ENCODE assay signal across 20 mouse cellular contexts in the genomic region with DNA sequence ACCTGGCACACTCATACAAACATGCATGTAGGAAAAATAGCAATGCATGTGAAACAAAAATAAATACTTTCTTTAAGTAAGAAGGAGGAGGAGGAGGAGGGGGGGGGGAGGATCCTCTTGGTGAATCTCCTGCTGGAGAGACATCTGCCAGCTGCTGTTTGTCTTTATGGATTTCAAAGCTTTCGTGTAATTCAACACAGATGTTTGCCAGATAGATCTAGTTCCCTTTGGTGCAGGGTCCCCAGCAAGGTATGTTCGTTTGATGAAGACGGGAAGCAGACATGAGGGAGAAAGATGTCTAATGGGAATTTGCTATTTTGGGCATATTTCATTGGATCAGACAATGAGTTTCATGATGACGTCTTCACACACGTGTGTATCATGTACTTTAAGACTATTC. TPM values are rescaled to one million over a fixed set of nuclear protein-coding genes. Genes with fewer than 3 reads are reported as not detected.
A peak's percentile ranks its signal among the peaks of the same experiment; 100 is the strongest.
DNase-seq lines count a peak whose midpoint lies in the region; ATAC-seq and TF ChIP-seq lines count a peak whose summit lies in the region.
"Had no signal": no experiment of that assay in that cellular context is flagged by ENCODE, and none has a peak within 500 bp of the region (broad histone marks: within the 10 kb centered on the region; RNA-seq: fewer than 3 reads in every experiment).

No protein-coding gene starts in this region.

- no peak for TF ChIP-seq CTCF in lung, embryonic 14.5 days (IDR thresholded peaks at IDR 0.05; ENCODE audit: low read depth)
- no peak for TF ChIP-seq CTCF in brain, embryonic 14.5 days (IDR thresholded peaks at IDR 0.05; ENCODE audit: borderline replicate concordance, extremely low read depth, insufficient read depth, insufficient read length)

- H3K36me3 ChIP-seq in embryonic facial prominence, embryonic 11.5 days (replicated peaks; ENCODE audit: control insufficient read depth, insufficient read depth, low read depth, low read length) = no peaks in the 10 kb centered on the region
- H3K36me3 ChIP-seq in embryonic facial prominence, embryonic 10.5 days (replicated peaks) = no peaks in the 10 kb centered on the region
- no peaks in the 10 kb centered on the region for H3K36me3 ChIP-seq in lung, embryonic 14.5 days (ENCODE audit: insufficient read depth)
- no peaks in the 10 kb centered on the region for H3K36me3 ChIP-seq in kidney, embryonic 15.5 days
- H3K36me3 ChIP-seq: embryonic facial prominence, embryonic 12.5 days; forebrain, embryonic 12.5 days; heart, embryonic 13.5 days; hindbrain, embryonic 13.5 days had no signal

- H3K4me1 ChIP-seq in embryonic facial prominence, embryonic 11.5 days (ENCODE audit: control insufficient read depth, insufficient read depth, low read length) = no peaks in the 10 kb centered on the region
- peaks cover 8% of the 10 kb centered on the region for H3K4me1 ChIP-seq in embryonic facial prominence, embryonic 10.5 days
- H3K4me1 ChIP-seq in lung, embryonic 14.5 days (ENCODE audit: insufficient read depth) = no peaks in the 10 kb centered on the region
- no peaks in the 10 kb centered on the region for H3K4me1 ChIP-seq in kidney, embryonic 15.5 days
- H3K4me1 ChIP-seq: forebrain, embryonic 12.5 days; heart, embryonic 13.5 days; hindbrain, embryonic 13.5 days had no signal

- no peak overlapping the region for H3K4me2 ChIP-seq in embryonic facial prominence, embryonic 11.5 days (ENCODE audit: low read depth, low read length)
- no peak overlapping the region for H3K4me2 ChIP-seq in lung, embryonic 14.5 days
- H3K4me2 ChIP-seq in kidney, embryonic 15.5 days = no peak overlapping the region
- H3K4me2 ChIP-seq: embryonic facial prominence, embryonic 12.5 days; forebrain, embryonic 12.5 days; heart, embryonic 13.5 days; hindbrain, embryonic 13.5 days had no signal

- no peaks in the 10 kb centered on the region for H3K27me3 ChIP-seq in embryonic facial prominence, embryonic 11.5 days (ENCODE audit: control insufficient read depth, insufficient read depth, low read length)
- no peaks in the 10 kb centered on the region for H3K27me3 ChIP-seq in embryonic facial prominence, embryonic 10.5 days (replicated peaks; ENCODE audit: low read depth, poor library complexity, severe bottlenecking)
- H3K27me3 ChIP-seq in lung, embryonic 14.5 days (ENCODE audit: insufficient read depth, low read length) = no peaks in the 10 kb centered on the region
- H3K27me3 ChIP-seq in kidney, embryonic 15.5 days = no peaks in the 10 kb centered on the region
- H3K27me3 ChIP-seq: embryonic facial prominence, embryonic 12.5 days; forebrain, embryonic 12.5 days; heart, embryonic 13.5 days; hindbrain, embryonic 13.5 days had no signal

- 49% methylated on average over 5 of the region's 5 CpGs for WGBS in embryonic facial prominence, embryonic 11.5 days
- 53% methylated on average over 5 of the region's 5 CpGs for WGBS in embryonic facial prominence, embryonic 10.5 days
- WGBS in lung, embryonic 14.5 days = 32% methylated on average over 5 of the region's 5 CpGs
- WGBS in kidney, embryonic 15.5 days = 47% methylated on average over 5 of the region's 5 CpGs

- no peak overlapping the region for H3K27ac ChIP-seq in embryonic facial prominence, embryonic 11.5 days (replicated peaks; ENCODE audit: low read depth, low read length)
- no peak overlapping the region for H3K27ac ChIP-seq in embryonic facial prominence, embryonic 10.5 days (replicated peaks)
- H3K27ac ChIP-seq in lung, embryonic 14.5 days (ENCODE audit: low read depth) = no peak overlapping the region
- no peak overlapping the region for H3K27ac ChIP-seq in kidney, embryonic 15.5 days
- H3K27ac ChIP-seq: embryonic facial prominence, embryonic 12.5 days; forebrain, embryonic 12.5 days; heart, embryonic 13.5 days; hindbrain, embryonic 13.5 days; hindbrain, postnatal 0 days had no signal

- no peak overlapping the region for H3K9ac ChIP-seq in embryonic facial prominence, embryonic 11.5 days (replicated peaks; ENCODE audit: low read length)
- no peak overlapping the region for H3K9ac ChIP-seq in lung, embryonic 14.5 days
- no peak overlapping the region for H3K9ac ChIP-seq in kidney, embryonic 15.5 days
- H3K9ac ChIP-seq: embryonic facial prominence, embryonic 12.5 days; forebrain, embryonic 12.5 days; heart, embryonic 13.5 days; hindbrain, embryonic 13.5 days had no signal

- peak; percentile 62 for DNase-seq in embryonic facial prominence, embryonic 11.5 days (ENCODE audit: low spot score)
- DNase-seq in embryonic facial prominence, embryonic 10.5 days (ENCODE audit: low spot score) = no peak
- DNase-seq in lung, embryonic 14.5 days = peak; percentile 19
- DNase-seq in lung, postnatal 10 days = no peak
- DNase-seq in brain, embryonic 14.5 days (ENCODE audit: low read depth) = peak; percentile 22
- peak; percentile 4 for DNase-seq in embryo, embryonic 9.5 days (ENCODE audit: extremely low spot score)
- DNase-seq in kidney, adult 8-10 months = no peak
- DNase-seq: adrenal gland, postnatal 10 days; B cell, adult 2 months; cerebellum, adult 18-20 months; cerebellum, adult 9-11 months; gastrocnemius, postnatal 14 days; heart, postnatal 36 days had no signal

- no peaks in the 10 kb centered on the region for H3K9me3 ChIP-seq in embryonic facial prominence, embryonic 11.5 days (replicated peaks; ENCODE audit: control insufficient read depth, low read length)
- H3K9me3 ChIP-seq in embryonic facial prominence, embryonic 10.5 days = no peaks in the 10 kb centered on the region
- no peaks in the 10 kb centered on the region for H3K9me3 ChIP-seq in lung, embryonic 14.5 days (ENCODE audit: low read depth, low read length)
- no peaks in the 10 kb centered on the region for H3K9me3 ChIP-seq in kidney, embryonic 15.5 days (replicated peaks)
- H3K9me3 ChIP-seq: embryonic facial prominence, embryonic 12.5 days; forebrain, embryonic 12.5 days; heart, embryonic 13.5 days; hindbrain, embryonic 13.5 days had no signal

- no peak for TF ChIP-seq POLR2A in brain, embryonic 14.5 days (IDR thresholded peaks at IDR 0.05; ENCODE audit: borderline replicate concordance, extremely low read depth, insufficient read depth, insufficient read length, poor library complexity, severe bottlenecking)

- no peak overlapping the region for H3K4me3 ChIP-seq in embryonic facial prominence, embryonic 11.5 days (ENCODE audit: low read depth, low read length)
- no peak overlapping the region for H3K4me3 ChIP-seq in embryonic facial prominence, embryonic 10.5 days
- no peak overlapping the region for H3K4me3 ChIP-seq in lung, embryonic 14.5 days (ENCODE audit: low read depth, low read length)
- no peak overlapping the region for H3K4me3 ChIP-seq in kidney, embryonic 15.5 days (replicated peaks)
- H3K4me3 ChIP-seq: embryonic facial prominence, embryonic 12.5 days; forebrain, embryonic 12.5 days; heart, embryonic 13.5 days; hindbrain, embryonic 13.5 days had no signal

- no peak for ATAC-seq in embryonic facial prominence, embryonic 11.5 days (replicated peaks; ENCODE audit: insufficient number of reproducible peaks, low FRiP score, low TSS enrichment, low read depth)
- ATAC-seq in lung, embryonic 14.5 days (ENCODE audit: insufficient read depth) = no peak
- no peak for ATAC-seq in kidney, embryonic 15.5 days (replicated peaks; ENCODE audit: low FRiP score)
- ATAC-seq: forebrain, embryonic 16.5 days; hindbrain, postnatal 0 days had no signal

RNA-seq across cellular contexts. Expression of a gene that starts 23.0 kb away (rescaled TPM):
- 20.6 and 21.7 TPM in 2 replicates for polyA plus RNA-seq in embryonic facial prominence, embryonic 11.5 days (2014; fragmentation: Nextera tagmentation; extraction: Ambion mirVana)
- 17.3 and 17.8 TPM in 2 replicates for polyA plus RNA-seq in embryonic facial prominence, embryonic 10.5 days (2016; fragmentation: Nextera tagmentation; extraction: Ambion mirVana)
- 7.3 and 8.4 TPM in 2 replicates for polyA plus RNA-seq in lung, embryonic 14.5 days (2014; fragmentation: Nextera tagmentation; extraction: Ambion mirVana)
- polyA plus RNA-seq in brain, embryonic 14.5 days (2012; rRNA removed) = 2.7 and 6.4 TPM in 2 replicates
- 8.7 and 11.5 TPM in 2 replicates for polyA plus RNA-seq in kidney, embryonic 15.5 days (2015; fragmentation: Nextera tagmentation; extraction: Ambion mirVana)

Comparison
In these comparisons a context has a peak if more than half of its experiments do, and no peak if none do; other contexts are left out.
1. DNase-seq: peak in embryonic facial prominence, embryonic 11.5 days (single experiment), lung, embryonic 14.5 days (single experiment), brain, embryonic 14.5 days (single experiment) and embryo, embryonic 9.5 days (single experiment); none in embryonic facial prominence, embryonic 10.5 days (single experiment), lung, postnatal 10 days (single experiment) and kidney, adult 8-10 months (0 of 2).